Mouse (Mus musculus) NIH3T3 (cell line): ENCODE measurements at regions not wholly inside any gene's neighbourhood (a gene's known extent, or its start where the extent isn't known, plus 50 kb on each side); places are given as distances from the start of the nearest gene placed in this dataset.
A peak's percentile ranks its signal among the peaks of the same experiment; 100 is the strongest.

ENCODE experiments used
- DNase-seq: peaks from one replicate; pipeline ENCODE4 v3.0.0-alpha.2; 2012; ENCODE audit warnings: low read depth

DNA sequence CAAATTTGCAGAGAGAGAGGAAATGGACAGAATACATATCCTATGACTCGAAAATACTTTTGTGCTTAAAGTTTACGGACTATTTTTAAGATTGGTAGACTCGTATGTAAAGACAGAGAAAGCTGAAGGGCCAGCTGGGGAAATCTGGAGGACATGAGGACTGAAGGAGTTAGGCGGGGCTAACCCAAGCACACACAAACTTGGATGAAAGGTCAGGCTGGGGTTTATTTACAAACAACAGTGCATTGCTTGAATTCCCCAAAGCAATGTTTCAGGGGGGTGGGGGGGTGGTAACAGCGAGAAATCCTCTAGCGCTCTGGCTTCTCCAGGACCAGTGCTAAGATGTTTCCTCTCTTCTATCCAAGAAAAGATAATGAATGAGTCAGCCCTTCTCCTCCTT is 68.3 kb downstream of the Ptger2 start:
- DNase-seq = no peak

DNA sequence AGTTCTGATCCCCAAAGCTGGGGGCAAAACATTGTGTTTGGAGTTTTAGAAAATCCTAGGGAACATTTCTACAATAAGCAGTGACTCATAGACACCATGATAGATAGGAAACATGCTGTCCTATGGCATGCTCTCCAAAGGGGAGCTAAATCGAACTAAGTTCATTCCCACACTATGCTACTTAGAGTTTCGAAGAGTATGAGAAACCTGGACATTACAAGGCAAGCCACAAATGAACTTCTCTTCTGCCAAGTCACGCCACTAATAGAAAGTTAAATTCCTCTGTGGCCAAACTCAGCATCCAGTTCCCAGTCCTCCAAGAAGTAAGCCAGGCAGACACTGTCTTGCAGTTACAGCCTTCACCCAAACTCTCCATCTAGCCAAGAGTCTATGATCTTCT is 73.7 kb downstream of the Ptger2 start:
- no peak for DNase-seq

DNA sequence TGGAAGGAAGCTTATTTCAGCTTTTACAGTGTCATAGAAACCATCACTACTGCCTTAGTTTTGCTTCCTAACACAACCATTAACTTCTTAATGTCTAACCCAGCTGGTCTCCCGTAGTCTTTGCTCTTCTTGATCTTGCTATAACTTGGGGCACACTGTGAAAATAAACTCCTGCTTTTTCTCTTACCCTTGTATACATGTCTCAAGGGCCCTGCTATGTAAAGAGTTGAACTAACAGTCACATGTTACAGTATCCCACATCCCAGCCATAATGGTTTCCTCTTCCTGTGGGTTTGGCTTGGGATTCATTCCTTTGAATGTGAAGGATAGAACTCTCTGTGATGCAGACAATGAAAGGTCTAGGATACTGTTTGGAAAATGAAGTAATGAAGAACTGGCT is 76.5 kb downstream of the Ptger2 start:
- no peak for DNase-seq

DNA sequence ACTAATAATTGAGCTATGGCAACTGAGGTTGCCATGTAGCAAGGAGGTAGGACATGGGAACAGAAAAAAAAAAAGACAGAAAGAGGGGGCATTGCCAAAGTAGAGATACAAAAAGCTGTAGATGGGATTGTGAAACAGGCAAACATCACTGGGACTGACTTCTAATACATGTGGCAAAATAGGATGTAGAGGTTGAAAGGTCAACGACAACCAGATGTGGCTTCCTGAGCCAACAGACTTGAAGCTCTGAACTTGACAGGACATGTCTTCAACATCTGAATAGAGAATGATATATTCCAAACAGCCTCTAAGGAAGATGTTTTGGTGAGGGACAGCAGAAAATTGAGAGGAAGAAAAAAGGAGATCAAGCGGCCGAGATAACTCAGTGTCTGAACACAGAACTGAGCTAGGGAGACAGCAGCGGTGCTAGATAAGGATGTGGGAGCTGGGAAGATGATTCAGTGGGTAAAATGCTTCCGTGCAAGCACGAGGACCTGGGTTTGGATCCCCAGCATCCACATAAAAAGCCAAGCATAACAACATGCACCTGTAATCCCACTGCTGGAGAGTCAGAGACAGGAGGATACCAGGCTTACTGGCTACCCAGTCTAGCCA is 81.7 kb downstream of the Ptger2 start:
- peak; percentile 44 for DNase-seq

DNA sequence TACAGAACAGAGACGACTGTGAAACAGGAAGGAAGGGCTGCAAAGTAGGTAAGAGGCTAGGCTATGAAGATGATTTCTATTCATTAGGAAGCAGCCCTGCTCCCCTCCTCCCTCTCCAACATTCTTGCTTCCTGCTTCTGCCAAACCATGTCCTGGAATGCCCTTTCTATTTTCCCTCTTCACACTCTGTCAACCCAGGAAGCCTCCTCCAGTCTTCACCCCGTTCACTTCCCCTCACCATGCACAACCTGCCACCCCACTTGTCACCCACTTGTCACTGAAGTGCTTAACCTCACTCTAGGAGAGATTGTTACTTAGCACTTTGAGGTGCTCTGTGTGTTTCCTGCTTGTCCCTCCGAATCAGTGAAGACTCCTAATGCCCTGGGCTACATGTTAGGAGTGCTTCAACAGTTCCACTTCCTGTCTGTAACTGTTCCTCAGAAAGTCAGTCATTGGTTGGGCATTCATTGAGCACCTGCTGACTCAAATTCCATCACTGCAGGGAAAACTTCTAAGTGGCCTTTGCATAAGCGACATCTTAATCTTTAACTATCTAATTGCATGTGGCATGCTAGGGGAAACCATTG is 87.0 kb downstream of the Ptger2 start:
- DNase-seq = no peak

DNA sequence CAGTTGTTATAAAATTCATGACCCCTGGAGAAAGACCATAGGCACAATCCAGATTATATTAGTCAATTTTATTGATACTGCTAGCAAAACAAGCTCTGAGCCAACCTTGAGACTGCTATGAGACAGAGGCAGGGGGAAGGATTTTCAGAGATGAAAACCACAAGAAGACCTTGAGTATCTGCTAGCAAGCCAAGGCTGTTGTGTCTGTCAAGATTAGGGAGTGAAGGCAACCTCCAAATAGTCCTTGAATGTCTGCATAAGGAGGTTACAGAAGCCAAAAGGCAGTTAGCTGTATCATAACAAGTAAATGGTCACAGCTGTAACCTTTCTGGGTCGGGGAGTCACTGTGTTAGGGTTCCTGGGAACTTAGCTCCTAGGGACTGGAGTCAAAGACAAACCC is 89.2 kb downstream of the Ptger2 start:
- no peak for DNase-seq

DNA sequence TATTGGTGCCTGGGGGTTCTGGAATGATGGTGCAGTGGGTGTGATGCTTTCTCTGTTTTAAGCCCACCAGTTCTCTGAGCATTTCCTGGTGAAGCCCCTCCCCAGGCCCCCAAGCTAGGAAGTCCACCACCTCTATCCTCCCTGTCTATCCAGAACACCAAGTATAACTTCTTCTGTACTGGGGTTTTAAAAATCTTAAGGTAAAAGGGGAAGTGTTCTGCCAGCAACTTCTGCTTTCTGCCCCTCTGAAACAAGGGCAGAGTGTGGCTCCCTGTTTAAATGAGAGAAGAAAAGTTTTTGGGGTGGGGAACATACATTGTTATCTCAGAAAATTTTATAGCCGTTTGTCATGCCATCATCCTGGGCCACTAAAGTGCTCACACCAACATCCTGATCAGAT is 91.8 kb downstream of the Ptger2 start:
- no peak for DNase-seq

DNA sequence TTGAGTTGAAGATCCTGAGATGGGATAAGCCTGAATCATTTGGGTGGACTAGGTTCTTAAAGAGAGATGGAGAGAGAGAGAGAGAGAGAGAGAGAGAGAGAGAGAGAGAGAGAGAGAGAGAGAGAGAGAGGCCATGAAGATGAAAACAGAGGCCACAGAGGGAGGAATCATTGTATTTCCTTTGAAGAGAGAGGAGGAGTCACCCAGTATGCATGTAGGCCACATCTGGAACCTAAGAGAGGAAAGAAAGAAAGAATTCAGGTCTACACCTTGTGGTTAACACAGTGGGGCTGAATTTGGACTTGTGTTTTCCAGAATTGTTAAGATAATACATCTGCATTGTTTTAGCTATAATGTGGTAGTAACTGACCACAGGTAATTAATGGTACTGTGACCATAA is 92.2 kb downstream of the Ptger2 start:
- DNase-seq = no peak

DNA sequence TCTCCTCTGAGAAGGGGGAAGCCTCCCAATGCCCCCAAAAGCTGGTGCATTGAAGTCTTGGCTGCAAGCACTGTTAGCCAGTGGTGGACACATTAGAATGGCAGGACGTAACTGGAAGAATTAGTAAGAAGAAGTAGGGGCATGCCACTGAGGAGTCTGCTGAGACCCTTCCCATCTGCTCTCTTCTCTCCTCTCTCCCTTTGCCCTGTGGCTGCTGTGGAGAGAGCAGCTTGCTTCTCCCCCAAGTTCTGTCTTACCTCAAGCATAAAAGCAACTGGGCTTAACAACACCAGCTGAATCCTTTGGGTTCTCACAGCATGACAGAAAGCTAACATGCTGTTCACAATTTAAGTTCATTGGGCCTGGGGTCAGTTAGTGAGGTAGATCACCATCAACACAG is 95.1 kb downstream of the Ptger2 start:
- no peak for DNase-seq
